Mouse (Mus musculus) brain, embryonic 14.5 days (tissue): ENCODE measurements around the gene Plcb4.

Source experiments
- CTCF ChIP-seq: fragments of 200-500 bp; IDR thresholded peaks from 2 replicates; pipeline ENCODE4 v1.5.1; 2012; ENCODE audit warnings: inconsistent platforms, mild to moderate bottlenecking, moderate library complexity, borderline replicate concordance; ENCODE audit not compliant: insufficient read depth, insufficient read length; ENCODE audit errors: extremely low read depth
- POLR2A ChIP-seq: fragments of 200-500 bp; IDR thresholded peaks from 2 replicates; pipeline ENCODE4 v1.6.1; 2012; ENCODE audit warnings: mild to moderate bottlenecking, inconsistent platforms, borderline replicate concordance; ENCODE audit not compliant: poor library complexity, insufficient read depth, insufficient read length, severe bottlenecking; ENCODE audit errors: extremely low read depth

DNA sequence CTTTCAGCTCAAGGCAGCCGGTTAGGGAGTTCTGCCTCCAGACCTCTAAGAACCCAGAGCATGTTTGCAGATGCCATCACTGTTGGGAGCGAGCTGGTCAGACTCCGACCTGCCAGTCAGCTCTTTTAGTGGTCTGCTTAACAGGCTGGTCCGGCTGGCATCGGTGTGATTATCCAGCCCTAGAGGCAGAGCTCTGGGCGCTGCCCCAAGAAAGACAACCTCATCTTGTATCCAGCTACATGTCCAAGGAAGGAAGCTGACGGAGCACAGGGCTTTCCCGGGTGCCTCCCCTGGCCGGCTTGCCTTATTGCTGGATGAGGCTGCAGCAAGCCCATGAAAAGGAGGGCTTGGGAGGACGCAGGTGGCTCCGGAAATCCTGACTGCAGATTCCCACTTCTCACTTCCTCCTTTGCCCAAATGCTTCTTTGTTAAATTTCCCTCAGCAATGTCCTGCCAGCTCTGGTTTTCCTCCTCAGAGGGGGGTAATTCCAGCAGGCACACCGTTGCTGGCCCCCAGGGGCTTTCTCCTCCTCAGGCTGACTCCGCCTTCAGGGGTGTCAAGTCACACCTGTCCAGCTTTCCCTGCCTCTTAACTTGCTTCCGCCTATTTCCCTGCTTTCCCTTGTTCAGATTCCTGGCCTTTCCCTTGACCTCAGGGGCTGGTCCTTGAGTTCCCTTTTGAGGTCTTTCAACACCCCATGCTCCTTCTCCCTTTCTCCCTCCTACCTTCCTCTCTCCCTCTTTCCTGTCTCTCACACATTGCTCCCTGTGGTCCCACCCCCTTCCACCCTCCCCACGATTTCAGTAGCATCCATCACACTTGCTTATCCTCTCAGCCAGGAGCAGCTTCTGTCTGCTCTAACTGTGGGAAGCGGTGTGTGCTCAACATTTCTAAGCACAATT, 58.7 kb downstream of the Plcb4 start:
- no peak for TF ChIP-seq POLR2A
- TF ChIP-seq CTCF = no peak
